Mouse (Mus musculus) heart, embryonic 16.5 days (tissue): Measurements from ENCODE around the gene Olfr1313. TPM values are rescaled to one million over a fixed set of nuclear protein-coding genes. Genes with fewer than 3 reads are reported as not detected.
"Not testable (repeated sequence)": the region's sequence is repeated elsewhere in the genome, so short reads cannot be mapped to it uniquely, and the experiment has no call there.

Experiments used
- ATAC-seq: fragments of 200-750 bp; cut with Nextera tagmentation; replicated peaks from 2 replicates; pipeline ENCODE4 v1.8.0; 2017; ENCODE audit warnings: moderate number of reproducible peaks; ENCODE audit not compliant: insufficient read depth, low FRiP score; ENCODE audit errors: extremely low read depth
- H3K27ac ChIP-seq: fragments of 300-500 bp; sonication (generic); 2 replicates; pipeline ENCODE4 v1.5.1; 2014; ENCODE audit warnings: mild to moderate bottlenecking, low read length, control low read depth, moderate library complexity
- H3K27me3 ChIP-seq: fragments of 300-500 bp; sonication (generic); 2 replicates; pipeline ENCODE4 v1.6.1; 2014; ENCODE audit warnings: low read length, mixed read lengths; ENCODE audit not compliant: control insufficient read depth, insufficient read depth
- H3K36me3 ChIP-seq: fragments of 300-500 bp; sonication (generic); 2 replicates; pipeline ENCODE4 v1.6.1; 2014; ENCODE audit not compliant: control insufficient read depth, insufficient read depth
- H3K4me1 ChIP-seq: fragments of 300-500 bp; sonication (generic); 2 replicates; pipeline ENCODE4 v1.6.1; 2014; ENCODE audit warnings: low read length, mixed read lengths; ENCODE audit not compliant: control insufficient read depth, insufficient read depth
- H3K4me2 ChIP-seq: fragments of 300-500 bp; sonication (generic); 2 replicates; pipeline ENCODE4 v1.6.1; 2014; ENCODE audit warnings: low read depth, mild to moderate bottlenecking, control low read depth, low read length
- H3K4me3 ChIP-seq: fragments of 300-500 bp; sonication (generic); 2 replicates; pipeline ENCODE4 v1.5.1; 2014; ENCODE audit warnings: mild to moderate bottlenecking, control low read depth, low read length
- H3K9ac ChIP-seq: fragments of 300-500 bp; sonication (generic); 2 replicates; pipeline ENCODE4 v1.6.1; 2014; ENCODE audit warnings: low read length, control low read depth
- H3K9me3 ChIP-seq: fragments of 300-500 bp; sonication (generic); replicated peaks from 2 replicates; pipeline ENCODE4 v1.6.1; 2016; ENCODE audit warnings: low read length; ENCODE audit not compliant: control insufficient read depth
- WGBS: fragments of 180-500 bp; shearing (Covaris S2); extraction: QIAGEN DNeasy Blood & Tissue Kit; methylation state at CpG from one replicate; pipeline ENCODE4 v1.1.7; 2014; 5-methylcytosine and 5-hydroxymethylcytosine counted together
- polyA plus RNA-seq: library from polyadenylated mRNA; unstranded; fragments of >200 nt; fragmentation: Nextera tagmentation; extraction: Ambion mirVana; gene quantifications from 2 replicates; pipeline ENCODE4 v1.2.1, GENCODE M21; 2015

The Olfr1313 gene
- not detected in 2 replicates for polyA plus RNA-seq

- H3K4me1 ChIP-seq: no peaks in the 10 kb centered on the region
- H3K4me3 ChIP-seq: no peak within 1 kb of the TSS
- no peak for ATAC-seq
- H3K27ac ChIP-seq: no peak within 1 kb of the TSS
- no peaks in the 10 kb centered on the region for H3K27me3 ChIP-seq
- H3K4me2 ChIP-seq: no peak within 1 kb of the TSS
- no peaks in the 10 kb centered on the region for H3K9me3 ChIP-seq
- H3K36me3 ChIP-seq: no peaks in the 10 kb centered on the region
- H3K9ac ChIP-seq: no peak within 1 kb of the TSS
Measured at GRCm38 (mm10) chr2:112077743-112078142, at the start of gene Olfr1313. Gene Olfr1313, minus strand, starts transcription at chr2:112077843.

- H3K4me1 ChIP-seq: no peaks in the 10 kb centered on the region
- H3K9me3 ChIP-seq: no peaks in the 10 kb centered on the region
- no peak within 1 kb of the TSS for H3K9ac ChIP-seq
- H3K36me3 ChIP-seq: no peaks in the 10 kb centered on the region
- H3K27ac ChIP-seq: no peak within 1 kb of the TSS
- 62% methylated on average over 1 of the region's 1 CpGs for WGBS
- no peak for ATAC-seq
- H3K27me3 ChIP-seq: no peaks in the 10 kb centered on the region
- H3K4me2 ChIP-seq: no peak within 1 kb of the TSS
- H3K4me3 ChIP-seq: no peak within 1 kb of the TSS
Measured at GRCm38 (mm10) chr2:112115340-112115739, 37.7 kb upstream of the Olfr1313 start, which contains the start of gene Olfr1315-ps1. Gene Olfr1315-ps1, minus strand, starts transcription at chr2:112115440.

GRCm38 (mm10) chr2:112096681-112097080 lies 19.0 kb upstream of the Olfr1313 start, which contains the start of gene Olfr1314:
Gene Olfr1314, minus strand, starts transcription at chr2:112096781.
- no peak within 1 kb of the TSS for H3K9ac ChIP-seq
- no peak within 1 kb of the TSS for H3K4me3 ChIP-seq
- H3K27me3 ChIP-seq: no peaks in the 10 kb centered on the region
- H3K36me3 ChIP-seq: no peaks in the 10 kb centered on the region
- ATAC-seq: no peak
- H3K9me3 ChIP-seq: no peaks in the 10 kb centered on the region
- no peak within 1 kb of the TSS for H3K27ac ChIP-seq
- no peaks in the 10 kb centered on the region for H3K4me1 ChIP-seq
- H3K4me2 ChIP-seq: no peak within 1 kb of the TSS

GRCm38 (mm10) chr2:112050138-112050537 lies 27.5 kb downstream of the Olfr1313 start, which contains the start of gene Olfr1312:
Gene Olfr1312, minus strand, starts transcription at chr2:112050238.
- Histone ChIP-seq H3K9me3 (no peaks in the 10 kb centered on the region), H3K9ac (no peak within 1 kb of the TSS), H3K27ac (no peak within 1 kb of the TSS), H3K36me3 (no peaks in the 10 kb centered on the region), H3K4me3 (no peak within 1 kb of the TSS), H3K4me2 (no peak within 1 kb of the TSS), H3K27me3 (no peaks in the 10 kb centered on the region), H3K4me1 (no peaks in the 10 kb centered on the region)
- 18% methylated on average over 1 of the region's 1 CpGs for WGBS
- no peak for ATAC-seq

GRCm38 (mm10) chr2:112026971-112027370 lies 50.7 kb downstream of the Olfr1313 start:
- not testable (repeated sequence) for H3K27ac ChIP-seq, H3K27me3 ChIP-seq, H3K9me3 ChIP-seq, ATAC-seq, H3K36me3 ChIP-seq, H3K4me3 ChIP-seq, H3K4me1 ChIP-seq, H3K9ac ChIP-seq, H3K4me2 ChIP-seq
- 39% methylated on average over 6 of the region's 6 CpGs for WGBS

- 77% methylated on average over 2 of the region's 2 CpGs for WGBS
- no peak for ATAC-seq
- no peak within 1 kb of the TSS for H3K4me3 ChIP-seq
- no peaks in the 10 kb centered on the region for H3K4me1 ChIP-seq
- no peaks in the 10 kb centered on the region for H3K36me3 ChIP-seq
- H3K9ac ChIP-seq: no peak within 1 kb of the TSS
- no peaks in the 10 kb centered on the region for H3K27me3 ChIP-seq
- no peak within 1 kb of the TSS for H3K4me2 ChIP-seq
- no peaks in the 10 kb centered on the region for H3K9me3 ChIP-seq
- H3K27ac ChIP-seq: no peak within 1 kb of the TSS
Measured at GRCm38 (mm10) chr2:112024312-112024711, 53.3 kb downstream of the Olfr1313 start, which contains the start of gene Olfr1311. Gene Olfr1311, minus strand, starts transcription at chr2:112024412.

Other genes with a start within 250 kb of the Olfr1313 start
- not detected in 2 replicates for gene Olfr1305, start 200.7 kb downstream of the Olfr1313 start, polyA plus RNA-seq
- not detected in 2 replicates for gene Olfr1306, start 161.6 kb downstream of the Olfr1313 start, polyA plus RNA-seq
- not detected in 2 replicates for gene Olfr1307, start 128.4 kb downstream of the Olfr1313 start, polyA plus RNA-seq
- not detected in 2 replicates for gene Olfr1308, start 112.9 kb downstream of the Olfr1313 start, polyA plus RNA-seq
- gene Olfr1309, start 87.6 kb downstream of the Olfr1313 start, polyA plus RNA-seq: not detected in 2 replicates
- not detected in 2 replicates for gene Olfr1310, start 65.1 kb downstream of the Olfr1313 start, polyA plus RNA-seq
- not detected in 2 replicates for gene Olfr1311, start 53.4 kb downstream of the Olfr1313 start, polyA plus RNA-seq
- not detected in 2 replicates for gene Olfr1312, start 27.6 kb downstream of the Olfr1313 start, polyA plus RNA-seq
- gene Olfr1314, start 18.9 kb upstream of the Olfr1313 start, polyA plus RNA-seq: not detected in 2 replicates
- not detected in 2 replicates for gene Olfr1315-ps1, start 37.6 kb upstream of the Olfr1313 start, polyA plus RNA-seq
- gene Olfr1316, start 57.1 kb upstream of the Olfr1313 start, polyA plus RNA-seq: not detected in 2 replicates
- not detected in 2 replicates for gene Olfr1317, start 62.5 kb upstream of the Olfr1313 start, polyA plus RNA-seq
- gene Olfr1318, start 76.4 kb upstream of the Olfr1313 start, polyA plus RNA-seq: not detected in 2 replicates
- gene Lpcat4, start 161.6 kb upstream of the Olfr1313 start, polyA plus RNA-seq: 11.3 and 11.7 TPM in 2 replicates
- gene Nutm1, start 181.4 kb upstream of the Olfr1313 start, polyA plus RNA-seq: not detected in 2 replicates
- 164 and 169 TPM in 2 replicates for gene Nop10, start 184.1 kb upstream of the Olfr1313 start, polyA plus RNA-seq
- gene Slc12a6, start 188.0 kb upstream of the Olfr1313 start, polyA plus RNA-seq: 10.1 and 12.2 TPM in 2 replicates
- not detected in 2 replicates for gene Gm21985, start 188.5 kb upstream of the Olfr1313 start, polyA plus RNA-seq